Mouse (Mus musculus) urinary bladder, postnatal 4 days (tissue): ENCODE results near the gene Map2k4.

Source experiments
- DNase-seq, 2 experiments: peaks; one replicate each; pipeline ENCODE4 v3.0.0; 2021 to 2022; ENCODE audit warnings: low spot score in 2 of 2

The Map2k4 gene

DNA sequence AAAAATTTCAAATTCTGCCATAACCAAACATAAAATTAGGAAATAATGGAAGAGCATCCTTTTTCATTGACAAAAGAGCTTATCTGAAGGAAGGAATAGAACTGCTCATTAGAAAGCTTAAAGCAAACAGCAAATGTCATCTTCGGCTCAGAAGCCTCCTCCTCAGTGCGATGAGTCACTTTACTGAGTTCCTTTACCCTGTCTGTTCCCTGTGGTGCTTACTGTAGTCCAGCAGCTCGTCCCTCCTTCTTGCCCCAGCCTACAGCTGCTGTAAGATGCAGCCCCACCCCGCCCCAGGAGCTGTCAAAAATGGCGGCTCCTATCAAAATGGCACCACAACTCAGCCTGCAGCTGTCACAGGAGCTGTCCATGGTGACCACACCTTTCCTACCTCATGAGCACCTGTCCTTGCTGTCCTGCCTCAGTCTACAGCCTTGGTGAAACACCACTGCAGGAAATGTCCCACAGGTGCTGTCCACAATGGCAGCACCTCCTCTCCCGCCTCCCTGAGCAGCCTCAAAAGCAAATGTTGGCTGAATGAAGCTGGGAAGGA, 75.3 kb downstream of the Map2k4 start:
- no peak for DNase-seq

DNA sequence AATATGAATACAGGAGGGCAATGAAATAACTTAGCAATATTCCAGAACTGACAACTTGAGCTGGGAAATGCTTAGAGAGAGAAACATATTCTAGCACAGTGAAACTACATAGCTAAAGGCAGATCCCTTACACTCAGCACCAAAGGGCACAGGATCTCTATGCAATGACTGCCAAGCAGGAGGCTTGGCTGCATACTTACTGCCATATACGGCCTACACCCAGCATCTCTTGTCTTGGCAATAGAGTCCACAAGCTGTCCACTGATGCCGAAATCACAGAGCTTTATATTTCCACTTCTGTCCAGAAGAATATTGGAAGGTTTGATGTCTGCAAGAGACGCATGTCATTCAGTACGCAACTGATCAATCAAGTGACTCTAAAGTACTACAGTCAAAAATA, 81.3 kb downstream of the Map2k4 start:
- DNase-seq = no peak

DNA sequence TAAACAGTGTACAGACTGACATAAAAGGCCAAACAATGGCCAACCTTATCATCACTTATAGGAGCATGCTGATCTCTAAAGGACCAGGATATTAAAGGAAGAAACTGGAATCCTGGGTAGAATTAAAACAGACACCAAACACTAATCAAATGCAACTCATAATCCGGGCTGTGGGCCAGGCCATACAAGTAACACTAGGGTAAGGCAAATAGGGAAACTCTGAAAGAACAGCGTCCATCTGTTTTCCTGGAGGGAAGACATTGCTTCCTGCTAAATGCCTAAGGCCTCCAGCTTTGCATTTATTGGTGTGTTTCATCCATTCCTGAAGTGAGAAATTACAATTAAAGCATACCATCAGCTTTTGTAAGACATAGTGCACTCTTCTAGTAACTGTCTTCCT, 81.9 kb downstream of the Map2k4 start:
- DNase-seq = no peak

DNA sequence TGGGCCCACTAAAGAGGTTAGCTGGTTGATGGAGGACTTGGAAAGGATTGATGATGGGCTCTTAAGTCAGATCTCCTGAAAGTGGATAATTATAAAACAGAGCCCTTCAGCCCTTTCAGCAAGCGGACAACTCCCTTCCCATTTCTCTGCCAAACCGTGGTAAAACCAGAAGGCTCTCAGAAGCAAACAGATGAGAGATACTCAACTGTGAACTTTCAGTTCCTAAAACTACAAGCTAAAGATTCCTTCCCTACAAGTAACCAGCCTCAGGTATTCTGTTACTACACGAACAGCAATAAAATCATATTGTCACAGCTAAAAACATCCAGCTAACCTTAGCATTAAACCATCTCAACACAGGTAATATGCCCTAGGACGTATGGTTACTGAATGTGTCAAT, 83.2 kb downstream of the Map2k4 start:
- no peak for DNase-seq

DNA sequence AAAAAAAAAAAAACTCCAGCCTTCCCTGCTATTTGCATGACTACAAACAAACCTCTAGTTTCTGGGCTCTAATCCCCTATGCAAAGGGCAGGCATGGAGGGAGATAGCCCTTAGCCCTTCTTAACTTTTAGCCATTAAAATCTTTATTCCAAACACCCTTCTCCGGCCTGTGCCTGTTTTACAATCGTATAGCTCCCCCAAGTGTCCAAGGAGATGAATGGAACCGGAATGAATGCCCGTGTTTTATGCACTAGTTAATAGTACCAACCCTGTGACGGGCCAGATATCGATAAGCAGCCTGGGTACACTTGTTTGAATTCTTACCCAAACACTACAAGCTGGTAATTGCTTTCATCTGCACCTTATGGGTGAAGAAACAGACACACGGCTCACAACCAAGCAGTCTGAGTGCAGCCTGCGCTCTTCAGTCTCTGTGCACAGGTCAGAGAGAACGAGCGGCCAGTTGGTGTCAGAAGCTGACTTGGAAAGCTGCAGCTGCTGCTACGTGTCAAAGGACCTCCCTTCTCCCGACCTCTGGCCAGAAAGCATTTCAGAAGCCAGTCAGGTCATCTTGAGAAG, 109.2 kb downstream of the Map2k4 start:
- DNase-seq = no peak

DNA sequence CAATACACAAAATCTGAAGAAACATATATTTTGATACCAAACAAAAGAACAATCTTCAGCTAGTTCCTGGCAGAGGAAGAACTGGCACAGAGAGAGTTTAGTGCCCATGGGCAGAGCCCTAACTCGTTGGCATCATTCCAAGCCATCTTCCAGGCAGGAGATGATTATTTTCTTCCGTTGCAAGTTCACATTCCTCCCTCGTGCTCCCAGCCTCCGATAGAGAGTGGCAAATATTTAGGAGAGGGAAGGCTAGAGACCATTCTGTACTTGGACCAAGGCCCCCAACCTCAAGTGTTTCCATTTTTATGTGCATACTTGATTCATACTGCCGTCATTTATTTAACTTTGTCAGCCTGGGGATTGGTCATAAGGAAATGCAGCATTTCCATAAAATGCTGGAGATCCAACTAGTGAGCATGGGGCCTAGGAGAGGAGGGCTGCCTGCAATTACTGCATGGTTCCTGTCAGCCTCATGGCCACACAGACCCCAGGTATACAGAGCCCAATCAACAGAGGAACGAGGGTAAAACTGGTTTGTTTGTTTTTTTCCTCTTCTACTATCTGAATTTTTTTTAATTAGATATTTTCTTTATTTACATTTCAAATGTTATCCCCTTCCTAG, 120.6 kb downstream of the Map2k4 start:
- no peak for DNase-seq

DNA sequence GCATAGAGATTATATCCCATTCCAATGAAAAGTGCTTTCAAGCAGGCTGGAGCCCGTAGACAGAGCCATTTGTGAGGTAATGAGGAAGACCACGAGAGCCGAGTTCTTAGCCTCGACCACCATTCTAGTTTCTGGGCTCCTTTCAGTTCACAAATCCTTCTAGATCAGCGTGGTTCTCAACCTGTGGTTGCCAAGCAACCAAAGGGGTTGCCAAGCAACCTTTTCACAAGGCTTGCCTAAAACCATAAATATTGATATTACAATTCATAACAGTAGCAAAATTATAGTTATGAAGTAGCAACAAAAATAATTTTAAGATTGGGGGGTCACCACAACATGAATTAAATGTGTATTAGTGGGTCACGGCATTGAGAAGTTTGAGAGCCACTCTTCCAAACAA, 123.2 kb downstream of the Map2k4 start:
- no peak for DNase-seq

DNA sequence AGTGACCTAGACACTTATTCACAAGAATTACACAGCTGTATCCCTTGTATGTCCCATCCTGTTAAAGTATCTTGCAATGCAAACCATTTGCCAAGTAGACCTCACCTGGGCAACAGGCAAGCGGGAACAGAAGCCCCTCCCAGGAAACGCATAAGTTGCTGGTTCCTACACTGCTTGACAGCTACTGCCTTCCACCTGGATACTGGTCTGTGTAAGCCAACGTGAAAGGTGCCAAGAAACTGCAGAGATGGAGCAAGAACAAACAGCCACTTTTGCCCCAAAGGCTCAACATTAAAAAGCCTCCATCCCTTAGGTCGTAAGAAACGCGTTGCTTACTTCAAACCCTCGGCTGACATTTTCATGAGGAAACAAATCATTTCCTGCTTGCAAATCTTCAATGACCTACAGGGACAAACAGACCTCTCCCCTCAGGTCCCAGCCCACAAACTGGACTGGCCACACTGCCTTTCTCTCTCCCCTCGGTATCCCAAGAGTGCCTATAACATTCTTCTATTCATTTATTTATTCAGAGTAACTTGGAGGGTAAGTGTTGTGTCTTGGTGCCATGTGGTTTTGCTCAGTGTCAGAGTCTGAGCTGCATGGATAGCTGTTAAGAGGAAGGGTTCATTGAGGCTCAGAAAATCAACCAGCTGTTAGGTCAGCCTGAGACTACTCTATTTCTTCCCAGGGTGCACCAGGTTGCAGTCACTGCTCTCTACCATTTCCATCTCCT, 126.1 kb downstream of the Map2k4 start:
- DNase-seq = no peak

DNA sequence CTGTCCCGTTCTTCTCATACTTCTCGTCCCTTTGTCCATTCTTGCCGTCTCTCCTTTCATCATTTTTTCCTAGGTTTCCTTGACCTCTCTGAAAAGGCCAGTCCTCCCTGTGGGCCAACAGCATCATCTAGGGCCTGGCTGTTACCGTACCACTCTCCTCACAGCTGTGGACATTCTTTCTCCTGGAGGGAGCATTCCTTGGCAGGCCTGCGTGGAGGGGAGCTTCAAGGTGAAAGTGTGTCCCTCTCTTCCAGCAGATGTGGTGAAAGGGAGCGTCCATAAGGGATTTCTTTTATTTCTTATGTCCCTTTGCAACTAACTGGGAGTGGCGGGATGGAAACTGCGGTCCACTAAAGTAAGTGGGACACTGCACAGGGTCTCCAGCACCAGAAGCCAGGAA, 134.2 kb downstream of the Map2k4 start:
- DNase-seq = no peak

DNA sequence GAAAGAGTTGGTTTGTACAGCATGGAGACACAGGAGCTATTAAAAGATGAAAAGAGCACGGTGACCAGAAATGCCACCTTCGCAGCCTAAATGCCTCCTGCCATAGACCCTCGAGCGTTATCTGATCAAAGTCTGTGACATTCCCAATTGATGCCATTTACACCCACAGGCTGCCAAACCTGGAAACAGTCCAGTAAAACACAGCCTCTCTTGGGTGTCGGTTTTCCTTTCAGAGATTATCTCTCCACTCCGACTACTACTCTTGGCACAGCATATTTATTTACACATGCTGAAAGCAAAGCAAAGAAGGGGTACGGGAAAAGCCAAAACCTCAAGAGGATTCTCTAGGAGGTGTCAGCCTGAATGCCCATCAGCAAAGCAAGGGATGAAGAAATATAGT, 136.7 kb downstream of the Map2k4 start:
- no peak for DNase-seq

DNA sequence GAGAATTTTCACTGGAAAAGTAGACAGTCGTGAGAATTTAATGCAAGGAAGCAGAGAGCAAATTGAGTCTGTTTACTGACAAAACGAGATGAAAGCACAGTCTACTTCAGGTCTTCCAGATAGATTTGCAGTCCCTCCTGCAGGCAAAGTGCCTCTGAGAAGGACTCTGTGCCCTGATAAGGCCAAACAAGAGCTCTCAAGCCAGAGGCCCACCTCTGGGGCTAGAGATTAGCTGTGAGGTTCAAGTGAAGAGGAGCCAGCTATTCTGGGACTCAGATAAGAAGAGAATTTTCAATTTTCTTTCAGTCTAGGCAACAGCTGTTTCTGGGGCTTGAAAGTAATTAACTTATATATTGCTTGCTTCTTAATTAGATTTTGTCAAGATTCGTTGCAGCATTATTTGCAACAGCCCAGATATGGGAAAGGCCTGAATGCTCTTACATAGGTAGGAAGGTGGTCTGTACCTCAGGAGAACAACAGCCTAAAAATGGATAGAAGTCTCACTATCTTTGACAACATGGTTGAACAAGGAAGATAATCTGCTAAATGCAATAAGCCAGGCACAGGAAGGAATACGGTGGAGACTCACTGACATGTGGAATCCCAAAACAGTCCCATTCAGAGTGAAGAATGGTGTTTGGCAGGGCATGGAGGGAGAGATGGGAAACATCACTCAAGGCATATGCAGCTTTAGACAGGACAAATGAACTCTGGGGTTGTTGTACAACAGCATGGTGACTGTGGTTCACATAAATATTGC, 138.0 kb downstream of the Map2k4 start:
- DNase-seq = no peak

DNA sequence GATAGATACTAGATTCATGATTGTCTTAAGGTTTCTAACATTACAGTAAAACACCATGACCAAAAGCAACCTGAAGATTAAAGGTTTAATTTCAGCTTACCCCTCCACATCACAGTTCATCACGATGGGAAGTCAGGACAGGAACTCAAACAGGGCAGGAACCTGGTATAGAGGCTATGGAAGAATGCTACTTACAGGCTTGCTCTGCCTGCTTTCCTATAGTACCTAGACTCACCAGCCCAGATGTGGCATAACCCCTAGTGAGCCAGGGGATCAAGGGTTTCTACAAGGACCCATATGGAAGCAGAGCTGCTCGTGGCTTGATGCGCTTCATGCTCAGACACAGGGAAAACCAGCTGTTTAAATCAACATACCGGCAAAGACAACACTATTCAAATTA, 138.6 kb downstream of the Map2k4 start:
- no peak for DNase-seq

DNA sequence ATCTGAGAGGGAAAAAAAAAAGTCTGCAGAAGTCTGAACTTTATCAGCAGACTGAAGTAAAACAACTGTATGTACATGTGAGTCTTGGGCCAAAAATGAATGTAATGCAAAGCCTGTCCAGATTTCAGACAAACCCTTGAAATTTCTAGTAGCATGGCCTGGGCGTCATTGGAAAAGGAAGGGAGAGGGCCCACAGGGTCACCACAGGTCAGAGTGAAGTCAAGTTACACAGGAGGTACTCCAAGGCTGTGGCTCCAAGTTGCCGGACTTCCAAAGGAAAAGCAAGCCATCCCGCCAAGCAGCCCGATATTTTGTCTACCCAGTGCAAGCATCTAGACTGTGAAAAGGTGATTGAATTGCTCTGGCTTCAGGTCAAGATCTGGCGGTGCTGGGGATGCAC, 141.8 kb downstream of the Map2k4 start:
- no peak for DNase-seq

DNA sequence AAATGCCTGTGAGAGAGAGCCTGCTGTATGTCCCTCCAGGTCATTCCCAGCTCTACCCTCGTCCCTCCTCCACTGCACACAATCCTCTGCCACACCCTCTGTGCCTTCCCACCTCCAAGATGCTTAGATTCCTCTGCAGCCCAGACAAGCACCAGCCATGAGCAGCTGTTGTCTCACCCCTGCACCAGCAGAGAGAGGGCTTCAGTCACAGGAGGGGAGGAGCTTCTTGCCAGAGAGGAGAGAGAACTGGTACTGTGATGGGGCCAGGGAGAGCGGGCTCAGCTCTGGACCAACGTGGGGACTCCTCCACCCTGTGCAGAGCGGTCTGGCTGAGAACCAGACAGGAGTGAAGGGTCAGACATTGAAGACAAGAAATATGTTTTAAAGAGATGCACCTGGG, 143.6 kb downstream of the Map2k4 start:
- no peak for DNase-seq

DNA sequence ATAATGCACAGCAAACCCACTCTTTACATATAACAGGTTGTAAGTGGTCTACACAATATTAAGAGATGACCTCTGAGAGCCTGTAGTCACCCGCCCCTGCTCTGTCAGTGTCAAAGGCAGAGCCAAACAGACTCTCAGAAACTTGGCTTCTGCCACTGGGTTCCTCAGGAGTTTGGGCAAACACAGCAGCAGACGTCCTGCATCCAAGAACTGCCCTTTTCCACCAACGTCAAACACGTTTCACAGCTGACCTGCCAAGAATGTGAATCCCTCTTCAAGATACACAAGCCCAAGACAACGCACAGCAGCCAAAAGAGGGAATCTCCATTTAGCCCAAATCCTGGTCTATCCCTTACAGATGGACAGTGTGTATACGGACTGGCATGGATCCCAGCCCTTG, 147.8 kb downstream of the Map2k4 start:
- DNase-seq = peak in 1 of 2 experiments; percentile 29
